Mouse (Mus musculus) lung, postnatal 4 days (tissue): ENCODE results near the gene Ccdc89.
A peak's percentile ranks its signal among the peaks of the same experiment; 100 is the strongest.

Experiments used
- DNase-seq, 2 experiments: peaks; one replicate each; pipeline ENCODE4 v3.0.0; 2021

Gene Ccdc89

GRCm38 (mm10) chr7:90475793-90476312 lies 49.5 kb downstream of the Ccdc89 start, which contains the start of gene Tmem126b:
Gene Tmem126b (minus strand): TSS chr7:90476001.
- DNase-seq: peak; percentile 99

GRCm38 (mm10) chr7:90476313-90477245 lies 50.2 kb downstream of the Ccdc89 start, which contains the start of gene Dlg2:
Gene Dlg2 (plus strand): TSS chr7:90476672.
- no peak for DNase-seq
